Comparison of ENCODE assay signal across 19 mouse cellular contexts in the genomic region with DNA sequence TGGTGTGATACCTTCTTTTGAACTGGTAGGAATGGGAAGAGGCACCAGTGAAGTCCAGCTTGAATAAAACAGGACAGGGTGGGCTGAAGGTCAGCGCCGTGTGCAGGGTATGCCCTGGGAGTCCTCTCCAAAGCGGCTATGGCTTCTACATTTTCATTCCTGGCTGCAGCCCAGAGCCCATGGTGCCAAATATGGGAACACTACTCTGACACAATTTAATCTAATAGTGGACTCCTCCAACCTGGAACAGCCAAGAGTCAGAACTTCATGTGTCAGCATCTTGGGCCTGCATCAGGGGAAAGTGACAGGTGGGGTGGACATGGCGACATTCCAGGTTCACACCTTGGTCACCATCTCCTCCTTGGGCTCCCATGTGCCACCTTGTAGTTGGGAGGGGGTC.
A peak's percentile ranks its signal among the peaks of the same experiment; 100 is the strongest.
DNase-seq lines count a peak whose midpoint lies in the region; ATAC-seq lines count a peak whose summit lies in the region.
"Had no signal": no experiment of that assay in that cellular context is flagged by ENCODE, and none has a peak within 500 bp of the region (broad histone marks: within the 10 kb centered on the region; RNA-seq: fewer than 3 reads in every experiment).

No protein-coding gene starts in this region.

- H3K4me1 ChIP-seq in heart, embryonic 16.5 days (ENCODE audit: control insufficient read depth, insufficient read depth, low read length) = peaks cover 17% of the 10 kb centered on the region
- peaks cover 32% of the 10 kb centered on the region for H3K4me1 ChIP-seq in limb, embryonic 12.5 days (replicated peaks)
- peaks cover 23% of the 10 kb centered on the region for H3K4me1 ChIP-seq in limb, embryonic 10.5 days
- peaks cover 27% of the 10 kb centered on the region for H3K4me1 ChIP-seq in neural tube, embryonic 15.5 days
- H3K4me1 ChIP-seq in intestine, embryonic 15.5 days (replicated peaks) = peaks cover 3% of the 10 kb centered on the region; the same call in 1 of the 2 replicates
- H3K4me1 ChIP-seq: midbrain, embryonic 12.5 days had no signal

- ATAC-seq in heart, embryonic 16.5 days (replicated peaks; ENCODE audit: extremely low read depth, insufficient read depth, low FRiP score) = no peak
- no peak for ATAC-seq in limb, embryonic 12.5 days (ENCODE audit: insufficient number of reproducible peaks, insufficient read depth, low FRiP score, low TSS enrichment, low read depth)
- no peak for ATAC-seq in neural tube, embryonic 15.5 days (ENCODE audit: low FRiP score)
- ATAC-seq in intestine, embryonic 15.5 days = no peak

- H3K4me3 ChIP-seq in heart, embryonic 16.5 days (ENCODE audit: low read length) = no peak overlapping the region
- no peak overlapping the region for H3K4me3 ChIP-seq in limb, embryonic 12.5 days (replicated peaks)
- no peak overlapping the region for H3K4me3 ChIP-seq in limb, embryonic 10.5 days
- no peak overlapping the region for H3K4me3 ChIP-seq in neural tube, embryonic 15.5 days (replicated peaks)
- no peak overlapping the region for H3K4me3 ChIP-seq in intestine, embryonic 15.5 days (replicated peaks)
- H3K4me3 ChIP-seq: heart, embryonic 12.5 days; liver, embryonic 13.5 days; midbrain, embryonic 12.5 days had no signal

- intact Hi-C loops in heart, postnatal 25 days (cut with DNase I) = no loop called here

- H3K27me3 ChIP-seq in heart, embryonic 16.5 days (ENCODE audit: control insufficient read depth, insufficient read depth, low read length) = no peaks in the 10 kb centered on the region
- H3K27me3 ChIP-seq in limb, embryonic 12.5 days = no peaks in the 10 kb centered on the region
- H3K27me3 ChIP-seq in limb, embryonic 10.5 days (ENCODE audit: low read depth, poor library complexity, severe bottlenecking) = no peaks in the 10 kb centered on the region
- no peaks in the 10 kb centered on the region for H3K27me3 ChIP-seq in neural tube, embryonic 15.5 days (replicated peaks)
- no peaks in the 10 kb centered on the region for H3K27me3 ChIP-seq in intestine, embryonic 15.5 days (replicated peaks)
- H3K27me3 ChIP-seq: heart, embryonic 12.5 days; midbrain, embryonic 12.5 days had no signal

- DNase-seq in adrenal gland, postnatal 14 days = peak; percentile 54
- DNase-seq in adrenal gland, adult (ENCODE audit: inconsistent age in 2 of 2, low spot score in 1 of 2) = no peak
- no peak for DNase-seq in heart, postnatal 25 days (ENCODE audit: low spot score)
- DNase-seq in limb, embryonic 10.5 days (ENCODE audit: low spot score) = no peak
- DNase-seq: cerebellum, adult 8-10 months; forebrain, postnatal 0 days; kidney, adult 2 months; liver, embryonic 13.5 days; lung, adult 2 months; lung, postnatal 14 days; retina, postnatal 1 day; thymus, postnatal 25 days had no signal

- peak overlapping the region; percentile 85; the same call in 1 of the 2 replicates for H3K27ac ChIP-seq in heart, embryonic 16.5 days (ENCODE audit: low read length)
- H3K27ac ChIP-seq in limb, embryonic 12.5 days = peak overlapping the region; percentile 18; the same call in 1 of the 2 replicates
- H3K27ac ChIP-seq in limb, embryonic 10.5 days = no peak overlapping the region
- H3K27ac ChIP-seq in neural tube, embryonic 15.5 days (replicated peaks) = peak overlapping the region; percentile 75
- H3K27ac ChIP-seq in intestine, embryonic 15.5 days = no peak overlapping the region
- H3K27ac ChIP-seq: kidney, postnatal 0 days; liver, embryonic 13.5 days; midbrain, embryonic 12.5 days had no signal

- H3K36me3 ChIP-seq in heart, embryonic 16.5 days (ENCODE audit: control insufficient read depth, insufficient read depth) = no peaks in the 10 kb centered on the region
- peaks cover 18% of the 10 kb centered on the region; the same call in 1 of the 2 replicates for H3K36me3 ChIP-seq in limb, embryonic 12.5 days
- H3K36me3 ChIP-seq in limb, embryonic 10.5 days = peaks cover 15% of the 10 kb centered on the region
- H3K36me3 ChIP-seq in neural tube, embryonic 15.5 days = peaks cover 22% of the 10 kb centered on the region
- H3K36me3 ChIP-seq in intestine, embryonic 15.5 days = no peaks in the 10 kb centered on the region

- H3K4me2 ChIP-seq in heart, embryonic 16.5 days (ENCODE audit: low read depth, low read length) = no peak overlapping the region
- no peak overlapping the region for H3K4me2 ChIP-seq in limb, embryonic 12.5 days
- H3K4me2 ChIP-seq in neural tube, embryonic 15.5 days = no peak overlapping the region
- no peak overlapping the region for H3K4me2 ChIP-seq in intestine, embryonic 15.5 days (replicated peaks)
- H3K4me2 ChIP-seq: heart, embryonic 12.5 days; liver, embryonic 13.5 days; midbrain, embryonic 12.5 days had no signal

- H3K9ac ChIP-seq in heart, embryonic 16.5 days (ENCODE audit: low read length) = no peak overlapping the region
- H3K9ac ChIP-seq in limb, embryonic 12.5 days (replicated peaks) = no peak overlapping the region
- no peak overlapping the region for H3K9ac ChIP-seq in neural tube, embryonic 15.5 days (replicated peaks)
- no peak overlapping the region for H3K9ac ChIP-seq in intestine, embryonic 15.5 days
- H3K9ac ChIP-seq: forebrain, postnatal 0 days; heart, embryonic 12.5 days; liver, embryonic 13.5 days; midbrain, embryonic 12.5 days had no signal

- WGBS in heart, embryonic 16.5 days = 71% methylated on average over 4 of the region's 4 CpGs
- 87% methylated on average over 4 of the region's 4 CpGs for WGBS in limb, embryonic 12.5 days
- 91% methylated on average over 4 of the region's 4 CpGs for WGBS in limb, embryonic 10.5 days
- WGBS in neural tube, embryonic 15.5 days = 89% methylated on average over 4 of the region's 4 CpGs
- WGBS in intestine, embryonic 15.5 days = 91% methylated on average over 4 of the region's 4 CpGs

- H3K9me3 ChIP-seq in heart, embryonic 16.5 days (replicated peaks; ENCODE audit: control insufficient read depth, low read length) = no peaks in the 10 kb centered on the region
- peaks cover 4% of the 10 kb centered on the region; the same call in 1 of the 2 replicates for H3K9me3 ChIP-seq in limb, embryonic 12.5 days
- H3K9me3 ChIP-seq in limb, embryonic 10.5 days (replicated peaks) = no peaks in the 10 kb centered on the region; the same call in 1 of the 2 replicates
- no peaks in the 10 kb centered on the region for H3K9me3 ChIP-seq in neural tube, embryonic 15.5 days (replicated peaks)
- H3K9me3 ChIP-seq in intestine, embryonic 15.5 days = no peaks in the 10 kb centered on the region
- H3K9me3 ChIP-seq: heart, embryonic 12.5 days; liver, embryonic 13.5 days; midbrain, embryonic 12.5 days had no signal

Comparison
In these comparisons a context has a peak if more than half of its experiments do, and no peak if none do; other contexts are left out.
1. H3K27ac ChIP-seq: peak in heart, embryonic 16.5 days (single experiment), limb, embryonic 12.5 days (single experiment) and neural tube, embryonic 15.5 days (single experiment); none in limb, embryonic 10.5 days (single experiment) and intestine, embryonic 15.5 days (single experiment).